Mouse (Mus musculus) heart, embryonic 14.5 days (tissue): ENCODE results near the gene Pcdh9. TPM values are rescaled to one million over a fixed set of nuclear protein-coding genes. Genes with fewer than 3 reads are reported as not detected.

Experiments used
- ATAC-seq: fragments of 200-750 bp; cut with Nextera tagmentation; 2 replicates; pipeline ENCODE4 v1.8.0; 2017; ENCODE audit warnings: low read depth, moderate TSS enrichment; ENCODE audit not compliant: insufficient number of reproducible peaks, insufficient read depth, low FRiP score
- H3K27ac ChIP-seq, 2 experiments: fragments of 200-500 bp in 1 of 2; fragments of 300-500 bp in 1 of 2; sonication (generic) in 1 of 2; replicated peaks in 1 of 2; 2 replicates each; pipeline ENCODE4 v1.5.1; 2012 to 2014; ENCODE audit warnings: low read depth in 2 of 2, low read length in 2 of 2, control low read depth in 1 of 2, mild to moderate bottlenecking in 1 of 2, mixed read lengths in 1 of 2; ENCODE audit not compliant: control insufficient read depth in 1 of 2, insufficient read depth in 1 of 2
- H3K27me3 ChIP-seq: fragments of 300-500 bp; sonication (generic); 2 replicates; pipeline ENCODE4 v1.6.1; 2014; ENCODE audit warnings: mild to moderate bottlenecking, low read length, control low read depth; ENCODE audit not compliant: control insufficient read depth, insufficient read depth
- H3K36me3 ChIP-seq: fragments of 300-500 bp; sonication (generic); 2 replicates; pipeline ENCODE4 v1.6.1; 2014; ENCODE audit warnings: mild to moderate bottlenecking, control low read depth, low read length, mixed read lengths; ENCODE audit not compliant: control insufficient read depth, insufficient read depth
- H3K4me1 ChIP-seq, 2 experiments: fragments of 200-500 bp in 1 of 2; fragments of 300-500 bp in 1 of 2; sonication (generic) in 1 of 2; 2 replicates each; pipeline ENCODE4 v1.6.1; 2012 to 2014; ENCODE audit warnings: low read length in 2 of 2, control low read depth in 1 of 2, mixed read lengths in 1 of 2; ENCODE audit not compliant: control insufficient read depth in 2 of 2, insufficient read depth in 2 of 2
- H3K4me2 ChIP-seq: fragments of 300-500 bp; sonication (generic); 2 replicates; pipeline ENCODE4 v1.6.1; 2014; ENCODE audit warnings: mild to moderate bottlenecking, low read length
- H3K4me3 ChIP-seq, 2 experiments: fragments of 200-500 bp in 1 of 2; fragments of 300-500 bp in 1 of 2; sonication (generic) in 1 of 2; 2 replicates each; pipeline ENCODE4 v1.5.1; 2012 to 2014; ENCODE audit warnings: low read length in 2 of 2, mild to moderate bottlenecking in 2 of 2, control low read depth in 1 of 2, low read depth in 1 of 2, moderate library complexity in 1 of 2; ENCODE audit not compliant: control insufficient read depth in 1 of 2, insufficient read depth in 1 of 2
- H3K9ac ChIP-seq: fragments of 300-500 bp; sonication (generic); 2 replicates; pipeline ENCODE4 v1.6.1; 2014; ENCODE audit warnings: mild to moderate bottlenecking, low read length
- H3K9me3 ChIP-seq: fragments of 300-500 bp; sonication (generic); 2 replicates; pipeline ENCODE4 v1.6.1; 2016; ENCODE audit warnings: low read length, control low read depth; ENCODE audit not compliant: control insufficient read depth
- WGBS: fragments of 180-500 bp; shearing (Covaris S2); extraction: QIAGEN DNeasy Blood & Tissue Kit; methylation state at CpG from one replicate; pipeline ENCODE4 v1.1.7; 2014; 5-methylcytosine and 5-hydroxymethylcytosine counted together
- polyA plus RNA-seq: library from polyadenylated mRNA; unstranded; fragments of >200 nt; fragmentation: Nextera tagmentation; extraction: Ambion mirVana; gene quantifications from 2 replicates; pipeline ENCODE4 v1.2.1, GENCODE M21; 2014

Pcdh9 gene
- polyA plus RNA-seq, 1 experiment from 2014 or later, result 8.1 TPM

- 86% methylated on average over 11 of the region's 11 CpGs for WGBS
- H3K9me3 ChIP-seq, result no peaks in the 10 kb centered on the region
These were observed 346.4 kb downstream of the Pcdh9 start for GRCm38 (mm10) chr14:93543970-93544627.

DNA sequence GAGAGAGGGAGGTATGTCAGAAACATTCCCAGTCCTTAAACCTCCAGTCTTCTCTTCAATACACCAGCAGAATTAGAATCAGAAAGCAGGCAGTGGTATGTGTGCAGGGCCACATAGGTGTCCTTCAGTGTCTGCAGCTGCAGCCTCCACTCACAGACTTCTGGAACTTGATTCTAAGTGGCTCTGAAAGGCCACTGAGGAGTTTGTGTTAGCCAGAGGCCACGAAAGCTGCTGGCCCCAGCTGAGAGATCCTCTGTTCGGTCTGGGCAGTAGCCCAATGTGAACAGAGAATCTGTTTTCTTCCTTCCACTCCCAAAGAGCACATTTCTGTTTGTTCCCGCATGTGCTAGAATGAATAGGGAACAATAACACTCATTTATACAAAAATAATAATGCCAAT is 346.9 kb downstream of the Pcdh9 start:
- no peak for ATAC-seq
- no peaks in the 10 kb centered on the region for H3K27me3 ChIP-seq
- 74% methylated on average over 3 of the region's 3 CpGs for WGBS
- H3K9ac ChIP-seq, result no peak overlapping the region
- H3K9me3 ChIP-seq, result no peaks in the 10 kb centered on the region
- H3K27ac ChIP-seq, result no peak overlapping the region
- H3K4me3 ChIP-seq, result no peak overlapping the region
- H3K36me3 ChIP-seq, result no peaks in the 10 kb centered on the region
- no peak overlapping the region for H3K4me2 ChIP-seq
- no peaks in the 10 kb centered on the region for H3K4me1 ChIP-seq

More at GRCm38 (mm10) chr14:93543970-93544627, 346.4 kb downstream of the Pcdh9 start:
- Histone ChIP-seq H3K27me3 (no peaks in the 10 kb centered on the region), H3K27ac (no peak overlapping the region), H3K4me2 (no peak overlapping the region), H3K9ac (no peak overlapping the region), H3K36me3 (no peaks in the 10 kb centered on the region), H3K4me1 (no peaks in the 10 kb centered on the region), H3K4me3 (no peak overlapping the region)
- ATAC-seq, result no peak

DNA sequence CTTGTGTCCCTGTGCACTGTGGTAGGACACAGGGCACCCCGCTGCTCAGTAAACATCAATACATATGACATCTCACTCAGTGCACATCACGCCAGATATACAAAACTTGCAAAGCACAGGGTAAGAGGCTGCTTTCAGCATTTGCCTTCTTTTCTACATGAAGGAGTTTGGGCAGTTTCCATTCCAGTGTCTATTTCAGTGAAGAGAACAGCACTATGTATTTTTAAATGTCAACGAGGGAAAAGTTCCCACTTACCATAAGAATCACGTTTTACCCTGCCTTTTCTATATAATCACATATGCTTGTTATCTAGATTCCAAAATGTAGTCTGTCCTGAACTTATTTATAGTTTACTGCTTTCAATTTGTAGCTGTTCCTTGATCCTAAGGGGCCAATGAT is 355.6 kb downstream of the Pcdh9 start:
- H3K27ac ChIP-seq, result no peak overlapping the region
- no peaks in the 10 kb centered on the region for H3K4me1 ChIP-seq
- no peaks in the 10 kb centered on the region for H3K27me3 ChIP-seq
- H3K36me3 ChIP-seq, result no peaks in the 10 kb centered on the region
- H3K4me3 ChIP-seq, result no peak overlapping the region
- no peak overlapping the region for H3K9ac ChIP-seq
- H3K9me3 ChIP-seq, result no peaks in the 10 kb centered on the region
- no peak for ATAC-seq
- no peak overlapping the region for H3K4me2 ChIP-seq
- 78% methylated on average over 4 of the region's 4 CpGs for WGBS

DNA sequence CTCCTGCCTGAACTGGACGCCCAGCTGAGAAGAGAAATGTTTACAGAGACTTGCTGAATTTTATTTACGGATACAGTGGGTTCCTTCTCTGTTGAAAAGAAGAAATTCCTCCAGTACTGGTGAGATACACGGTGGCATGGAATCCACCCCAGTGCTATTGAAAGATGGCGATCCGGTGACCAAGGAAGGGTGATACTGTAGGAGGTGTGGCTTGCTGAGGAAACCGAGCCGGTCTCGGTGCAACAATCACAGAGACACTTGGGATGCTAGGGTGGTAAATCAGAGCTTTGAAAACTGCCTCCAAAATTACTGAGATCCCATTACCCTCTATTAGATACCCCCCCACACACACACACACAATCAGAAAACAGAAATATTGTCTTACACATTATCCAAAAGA is 367.0 kb downstream of the Pcdh9 start:
- no peak overlapping the region for H3K4me2 ChIP-seq
- H3K9ac ChIP-seq, result no peak overlapping the region
- no peaks in the 10 kb centered on the region for H3K36me3 ChIP-seq
- H3K27me3 ChIP-seq, result no peaks in the 10 kb centered on the region
- WGBS, result 61% methylated on average over 8 of the region's 8 CpGs
- H3K9me3 ChIP-seq, result no peaks in the 10 kb centered on the region
- 0 out of 4 replicates have a peak, but pooled peaks cover 2% of the 10 kb centered on the region in 2 experiments for H3K4me1 ChIP-seq
- no peak overlapping the region for H3K27ac ChIP-seq
- H3K4me3 ChIP-seq, result no peak overlapping the region
- no peak for ATAC-seq

DNA sequence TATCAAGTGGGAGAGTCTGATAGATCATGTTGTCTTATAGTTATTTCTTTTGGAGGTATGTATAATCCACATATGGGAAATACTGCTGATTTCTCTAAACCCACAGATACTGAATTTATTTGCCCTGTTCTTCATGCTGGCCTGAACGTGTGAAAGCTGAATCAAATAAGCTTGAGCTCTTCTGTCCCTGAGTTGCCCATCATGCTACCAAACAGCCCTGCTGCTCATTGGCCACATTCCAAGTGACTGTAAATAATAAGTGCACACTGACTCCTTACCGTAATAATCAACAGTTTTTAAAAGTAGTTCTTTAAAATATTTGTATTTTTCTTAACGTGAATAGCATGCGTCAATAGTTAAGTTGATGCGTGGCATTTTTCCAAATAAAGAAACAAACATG is 370.3 kb downstream of the Pcdh9 start:
- Histone ChIP-seq H3K27me3 (no peaks in the 10 kb centered on the region), H3K9ac (no peak overlapping the region), H3K27ac (no peak overlapping the region), H3K4me3 (no peak overlapping the region), H3K4me1 (0 out of 4 replicates have a peak, but pooled peaks cover 2% of the 10 kb centered on the region in 2 experiments), H3K36me3 (no peaks in the 10 kb centered on the region), H3K9me3 (no peaks in the 10 kb centered on the region), H3K4me2 (no peak overlapping the region)
- WGBS, result 79% methylated on average over 5 of the region's 5 CpGs
- ATAC-seq, result no peak

DNA sequence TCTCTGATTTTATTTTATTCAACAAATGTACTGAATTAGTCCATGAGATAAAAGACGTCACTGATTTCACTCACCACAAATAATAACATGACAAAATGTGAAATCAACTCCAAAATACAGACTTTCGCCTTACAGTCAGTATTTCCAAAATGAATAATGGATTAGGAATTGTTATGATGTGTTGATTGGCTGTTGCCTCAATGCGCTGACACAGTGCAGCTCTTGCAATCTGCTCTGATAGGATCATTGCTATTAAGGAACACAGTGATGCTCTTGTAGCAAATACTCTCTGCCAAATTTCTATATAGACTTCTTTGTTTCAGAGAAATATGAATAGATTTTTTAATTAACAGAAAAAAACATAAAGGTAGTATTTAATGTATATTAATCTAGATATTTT is 373.8 kb downstream of the Pcdh9 start:
- 79% methylated on average over 3 of the region's 3 CpGs for WGBS
- Histone ChIP-seq H3K4me3 (no peak overlapping the region), H3K36me3 (no peaks in the 10 kb centered on the region), H3K4me1 (no peaks in the 10 kb centered on the region), H3K27me3 (no peaks in the 10 kb centered on the region), H3K4me2 (no peak overlapping the region), H3K9ac (no peak overlapping the region), H3K9me3 (no peaks in the 10 kb centered on the region), H3K27ac (no peak overlapping the region)
- no peak for ATAC-seq

DNA sequence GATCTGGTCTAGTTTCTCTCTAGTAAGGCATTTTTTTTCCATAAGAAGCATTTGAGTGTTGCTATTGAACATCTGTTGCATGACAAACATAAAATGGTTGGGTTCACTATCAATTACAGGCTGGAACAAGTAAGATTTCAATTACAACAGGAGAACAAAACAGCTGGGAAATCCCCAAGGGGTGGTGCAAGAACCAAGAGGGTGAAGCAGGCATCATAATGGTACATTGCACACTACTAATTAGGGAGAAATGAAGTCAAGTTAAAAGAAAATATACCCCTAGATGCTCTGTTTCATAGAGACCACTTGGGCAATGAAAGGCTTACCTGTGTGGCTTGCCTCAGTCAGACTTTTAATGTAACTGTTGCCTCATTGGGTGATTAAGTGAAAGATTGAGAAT is 384.4 kb downstream of the Pcdh9 start:
- H3K4me3 ChIP-seq, result no peak overlapping the region
- H3K4me2 ChIP-seq, result no peak overlapping the region
- H3K9ac ChIP-seq, result no peak overlapping the region
- no peaks in the 10 kb centered on the region for H3K9me3 ChIP-seq
- no peaks in the 10 kb centered on the region for H3K27me3 ChIP-seq
- H3K4me1 ChIP-seq, result no peaks in the 10 kb centered on the region
- ATAC-seq, result no peak
- no peaks in the 10 kb centered on the region for H3K36me3 ChIP-seq
- H3K27ac ChIP-seq, result no peak overlapping the region
